Mouse (Mus musculus) adrenal gland, postnatal 25 days (tissue): ENCODE data around the gene Gm13287. TPM values are rescaled to one million over a fixed set of nuclear protein-coding genes. Genes with fewer than 3 reads are reported as not detected.
A peak's percentile ranks its signal among the peaks of the same experiment; 100 is the strongest.
"Not testable (repeated sequence)": the region's sequence is repeated elsewhere in the genome, so short reads cannot be mapped to it uniquely, and the experiment has no call there.

ENCODE experiments used
- DNase-seq: peaks from one replicate; pipeline ENCODE4 v3.0.0; 2021; ENCODE audit warnings: mixed read lengths
- long read RNA-seq: library from polyadenylated mRNA; stranded (forward); transcript quantifications from one replicate; pipeline ENCODE4 v2.0.0, GENCODE M21; 2021
- total RNA-seq: library from RNA; stranded (reverse); gene quantifications from 2 replicates; pipeline ENCODE4 v1.2.3, GENCODE M21; 2021

Gm13287 gene
- not detected in 2 replicates for total RNA-seq
- long read RNA-seq, result 0 reads

GRCm38 (mm10) chr4:88802954-88803353 lies at the start of gene Gm13287:
Gene Gm13287 (plus strand): TSS chr4:88803254.
- DNase-seq, result not testable (repeated sequence)

- peak; percentile 27 for DNase-seq
These were observed 48.2 kb upstream of the Gm13287 start, which contains the start of gene Gm13271 for GRCm38 (mm10) chr4:88754818-88755340. Gene Gm13271 (plus strand): TSS chr4:88754868.

- DNase-seq, result not testable (repeated sequence)
These were observed 46.2 kb upstream of the Gm13287 start for GRCm38 (mm10) chr4:88756581-88757513.

GRCm38 (mm10) chr4:88757628-88758031 lies 45.4 kb upstream of the Gm13287 start:
- peak; percentile 77 for DNase-seq

GRCm38 (mm10) chr4:88758751-88759150 lies 44.3 kb upstream of the Gm13287 start:
- DNase-seq, result not testable (repeated sequence)

GRCm38 (mm10) chr4:88759610-88760268 lies 43.3 kb upstream of the Gm13287 start, which contains the start of gene Gm13283:
Gene Gm13283 (plus strand): TSS chr4:88760119.
- DNase-seq, result not testable (repeated sequence)

- peak; percentile 75 for DNase-seq
These were observed 42.6 kb upstream of the Gm13287 start for GRCm38 (mm10) chr4:88760431-88760830.

- peak; percentile 31 for DNase-seq
These were observed 41.3 kb upstream of the Gm13287 start for GRCm38 (mm10) chr4:88761776-88762175.

- DNase-seq, result not testable (repeated sequence)
These were observed 40.7 kb upstream of the Gm13287 start for GRCm38 (mm10) chr4:88762341-88762740.

GRCm38 (mm10) chr4:88763384-88764018 lies 39.6 kb upstream of the Gm13287 start:
- peak; percentile 50 for DNase-seq

GRCm38 (mm10) chr4:88773534-88773933 lies 29.5 kb upstream of the Gm13287 start, which contains the start of gene Gm13290:
Gene Gm13290 (plus strand): TSS chr4:88773834.
- DNase-seq, result not testable (repeated sequence)

GRCm38 (mm10) chr4:88776622-88777021 lies 26.4 kb upstream of the Gm13287 start, which contains the start of gene Gm13289:
Gene Gm13289 (plus strand): TSS chr4:88776922.
- DNase-seq, result not testable (repeated sequence)

GRCm38 (mm10) chr4:88779550-88779949 lies 23.5 kb upstream of the Gm13287 start, which contains the start of gene Gm13272:
Gene Gm13272 (plus strand): TSS chr4:88779850.
- DNase-seq, result not testable (repeated sequence)

- not testable (repeated sequence) for DNase-seq
These were observed 22.7 kb upstream of the Gm13287 start for GRCm38 (mm10) chr4:88780320-88780719.

GRCm38 (mm10) chr4:88781831-88782230 lies 21.2 kb upstream of the Gm13287 start, which contains the start of gene Ifnz:
Gene Ifnz (plus strand): TSS chr4:88782131.
- DNase-seq, result not testable (repeated sequence)

- peak; percentile 22 for DNase-seq
These were observed 20.7 kb upstream of the Gm13287 start for GRCm38 (mm10) chr4:88782335-88782734.

- not testable (repeated sequence) for DNase-seq
These were observed 17.6 kb upstream of the Gm13287 start, which contains the start of gene Gm13276 for GRCm38 (mm10) chr4:88785409-88785808. Gene Gm13276 (plus strand): TSS chr4:88785709.

GRCm38 (mm10) chr4:88788402-88788801 lies 14.7 kb upstream of the Gm13287 start, which contains the start of gene Gm13277:
Gene Gm13277 (plus strand): TSS chr4:88788632.
- peak; percentile 60 for DNase-seq

- DNase-seq, result not testable (repeated sequence)
These were observed 11.8 kb upstream of the Gm13287 start, which contains the start of gene Gm13278 for GRCm38 (mm10) chr4:88791250-88791649. Gene Gm13278 (plus strand): TSS chr4:88791550.

- DNase-seq, result peak; percentile 17
These were observed 8.9 kb upstream of the Gm13287 start, which contains the start of gene Gm13275 for GRCm38 (mm10) chr4:88793936-88794675. Gene Gm13275 (plus strand): TSS chr4:88794487.
